Mouse (Mus musculus) E14TG2a.4 (cell line): ENCODE results near the gene Det1.

Experiments used
- CTCF ChIP-seq: conservative IDR thresholded peaks from 2 replicates; pipeline ENCODE4 v1.5.1; 2014; ENCODE audit warnings: low read length
- NANOG ChIP-seq: IDR thresholded peaks from 2 replicates; pipeline ENCODE4 v1.6.1; 2014; ENCODE audit warnings: borderline replicate concordance, low read length, mixed read lengths
- POU5F1 ChIP-seq: IDR thresholded peaks from 2 replicates; pipeline ENCODE4 v1.6.1; 2014; ENCODE audit warnings: low read length, borderline replicate concordance

DNA sequence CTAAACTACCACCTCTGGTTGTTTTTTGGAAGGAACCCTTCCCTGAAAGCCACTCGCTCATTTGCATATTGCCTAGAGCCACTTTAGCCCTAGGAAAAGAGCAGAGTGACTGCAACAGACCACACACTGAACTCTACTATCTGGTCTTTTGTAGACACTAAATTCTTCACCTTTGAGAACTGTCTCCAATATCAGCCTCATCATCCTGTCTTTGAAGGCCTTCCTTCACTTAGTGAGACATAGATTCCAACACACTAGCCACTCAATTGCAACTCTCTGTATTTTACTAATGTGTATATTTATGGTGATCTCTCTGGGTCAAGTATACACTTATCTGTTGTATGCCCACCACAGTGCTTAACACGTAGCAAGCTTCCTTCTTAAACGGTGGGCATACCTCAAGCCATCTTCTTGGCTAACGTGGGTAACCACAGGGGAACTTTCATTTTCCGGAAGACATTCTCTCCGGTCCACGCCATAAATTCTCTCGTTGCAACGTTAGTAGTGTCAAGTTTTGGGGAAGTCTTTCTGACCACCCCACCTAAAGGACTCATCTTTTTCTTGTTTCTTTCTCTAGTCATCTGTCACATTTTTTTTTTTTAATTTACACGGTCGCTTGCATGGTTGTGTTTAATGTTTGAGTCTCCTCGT, 872 bp downstream of the Det1 start:
- TF ChIP-seq CTCF (no peak), NANOG (no peak), POU5F1 (no peak)
